8 mouse cellular contexts compared by ENCODE assay signal in genomic region chr9:57939431-57940348, GRCm38 (mm10). TPM values are rescaled to one million over a fixed set of nuclear protein-coding genes. Genes with fewer than 3 reads are reported as not detected.
DNase-seq lines count a peak whose midpoint lies in the region; ATAC-seq lines count a peak whose summit lies in the region.

Gene Sema7a (plus strand): TSS chr9:57940112.

- WGBS in hindbrain, embryonic 12.5 days: 2% methylated on average over 56 of the region's 60 CpGs

- no peaks in the 10 kb centered on the region for H3K36me3 ChIP-seq in hindbrain, embryonic 12.5 days

- H3K4me2 ChIP-seq in hindbrain, embryonic 12.5 days (replicated peaks): peak within 1 kb of the TSS; percentile 85

- H3K27me3 ChIP-seq in hindbrain, embryonic 12.5 days: peaks cover 38% of the 10 kb centered on the region

- peak within 1 kb of the TSS; percentile 75 for H3K9ac ChIP-seq in hindbrain, embryonic 12.5 days

- peak within 1 kb of the TSS; percentile 77 for H3K4me3 ChIP-seq in hindbrain, embryonic 12.5 days

- ATAC-seq in hindbrain, embryonic 12.5 days (ENCODE audit: low FRiP score): peak; percentile 87

- peak within 1 kb of the TSS; percentile 89 for H3K27ac ChIP-seq in hindbrain, embryonic 12.5 days

- DNase-seq in Muller cell, postnatal 12 days (ENCODE audit: inconsistent ontology term): peak; percentile 78
- DNase-seq in cerebellum, adult 9-11 months: peak; percentile 90
- DNase-seq in frontal cortex, postnatal 25 days (ENCODE audit: low spot score in 2 of 2): peak; percentile 64 to 78
- peak; percentile 69 to 80 for DNase-seq in layer of hippocampus, postnatal 25 days (ENCODE audit: extremely low spot score in 1 of 2, low spot score in 1 of 2)
- peak; percentile 84 for DNase-seq in lung, postnatal 14 days
- peak; percentile 87 for DNase-seq in retina, postnatal 1 day
- DNase-seq in urinary bladder, adult 2 months (ENCODE audit: low spot score): peak; percentile 69

- peaks cover 35% of the 10 kb centered on the region for H3K4me1 ChIP-seq in hindbrain, embryonic 12.5 days

- H3K9me3 ChIP-seq in hindbrain, embryonic 12.5 days (replicated peaks): no peaks in the 10 kb centered on the region

RNA-seq across cellular contexts. Expression of gene Sema7a, which starts in this region (rescaled TPM):
- polyA plus RNA-seq in hindbrain, embryonic 12.5 days (2016; fragmentation: Nextera tagmentation; extraction: Ambion mirVana): 1.0 and 1.7 TPM in 2 replicates
- 10 to 100 TPM; 83.9 to 92.6 TPM for total RNA-seq in layer of hippocampus, postnatal 25 days (2021)
- polyA plus RNA-seq in urinary bladder, adult 2 months (2012; rRNA removed): 13.6 and 14.8 TPM in 2 replicates

Comparison
In these comparisons a context has a peak if more than half of its experiments do, and no peak if none do; other contexts are left out.
1. Peak in every context shown above with its lines: DNase-seq, ATAC-seq, H3K4me3 ChIP-seq and H3K27ac ChIP-seq.